Mouse (Mus musculus) stomach, postnatal 0 days (tissue): ENCODE data around the gene Hyal1.

Experiments
- CTCF ChIP-seq: IDR thresholded peaks from 2 replicates; pipeline ENCODE4 v1.5.1; 2016; ENCODE audit warnings: antibody characterized with exemption, low read depth, mild to moderate bottlenecking, moderate library complexity
- EP300 ChIP-seq: optimal IDR thresholded peaks from 2 replicates; pipeline ENCODE3; 2016; ENCODE audit warnings: antibody characterized with exemption

GRCm38 (mm10) chr9:107619546-107619879 is 42.8 kb downstream of the Hyal1 start:
- TF ChIP-seq CTCF (no peak), EP300 (no peak)
